Mouse (Mus musculus): ENCODE results near the gene Mex3a.

Mex3a gene

GRCm38 (mm10) chr3:88505081-88505480 is 27.1 kb upstream of the Mex3a start:
- no peak for DNase-seq (ENCODE audit: low spot score)

GRCm38 (mm10) chr3:88505765-88506164 is 26.4 kb upstream of the Mex3a start:
- no peak for DNase-seq (ENCODE audit: low spot score)

GRCm38 (mm10) chr3:88509250-88509649 is 22.9 kb upstream of the Mex3a start:
- no peak for DNase-seq (ENCODE audit: low spot score)

- DNase-seq (ENCODE audit: low spot score): peak; percentile 97
Observed at GRCm38 (mm10) chr3:88509692-88510420, 22.3 kb upstream of the Mex3a start, which contains the start of gene Lmna. Gene Lmna, minus strand, starts transcription at chr3:88509956.

- no peak for DNase-seq (ENCODE audit: low spot score)
Observed at GRCm38 (mm10) chr3:88510421-88511289, 21.5 kb upstream of the Mex3a start.

- DNase-seq (ENCODE audit: low spot score): no peak
Observed at GRCm38 (mm10) chr3:88511559-88511958, 20.6 kb upstream of the Mex3a start.

- DNase-seq (ENCODE audit: low spot score): no peak
Observed at GRCm38 (mm10) chr3:88512141-88512895, 19.9 kb upstream of the Mex3a start.

GRCm38 (mm10) chr3:88512896-88513545 is 19.2 kb upstream of the Mex3a start:
- DNase-seq (ENCODE audit: low spot score): no peak

GRCm38 (mm10) chr3:88513546-88514115 is 18.6 kb upstream of the Mex3a start:
- DNase-seq (ENCODE audit: low spot score): no peak

GRCm38 (mm10) chr3:88514231-88515094 is 17.7 kb upstream of the Mex3a start:
- no peak for DNase-seq (ENCODE audit: low spot score)

GRCm38 (mm10) chr3:88515095-88515386 is 17.2 kb upstream of the Mex3a start:
- no peak for DNase-seq (ENCODE audit: low spot score)

GRCm38 (mm10) chr3:88516407-88516806 is 15.8 kb upstream of the Mex3a start:
- no peak for DNase-seq (ENCODE audit: low spot score)

- DNase-seq (ENCODE audit: low spot score): no peak
Observed at GRCm38 (mm10) chr3:88518411-88518810, 13.8 kb upstream of the Mex3a start.

- no peak for DNase-seq (ENCODE audit: low spot score)
Observed at GRCm38 (mm10) chr3:88520078-88520477, 12.1 kb upstream of the Mex3a start.

GRCm38 (mm10) chr3:88521156-88521555 is 11.0 kb upstream of the Mex3a start:
- DNase-seq (ENCODE audit: low spot score): no peak

- DNase-seq (ENCODE audit: low spot score): peak; percentile 81
Observed at GRCm38 (mm10) chr3:88521803-88522331, 10.3 kb upstream of the Mex3a start.

- DNase-seq (ENCODE audit: low spot score): no peak
Observed at GRCm38 (mm10) chr3:88523027-88523426, 9.2 kb upstream of the Mex3a start.

- no peak for DNase-seq (ENCODE audit: low spot score)
Observed at GRCm38 (mm10) chr3:88525021-88525420, 7.2 kb upstream of the Mex3a start.

- peak; percentile 92 for DNase-seq (ENCODE audit: low spot score)
Observed at GRCm38 (mm10) chr3:88526157-88527131, 5.8 kb upstream of the Mex3a start.

Measured in testis, postnatal 10 days (tissue).